Mouse (Mus musculus): ENCODE results near the gene Leo1.
A peak's percentile ranks its signal among the peaks of the same experiment; 100 is the strongest.
"Not testable (repeated sequence)": the region's sequence is repeated elsewhere in the genome, so short reads cannot be mapped to it uniquely, and the experiment has no call there.

The Leo1 gene

DNA sequence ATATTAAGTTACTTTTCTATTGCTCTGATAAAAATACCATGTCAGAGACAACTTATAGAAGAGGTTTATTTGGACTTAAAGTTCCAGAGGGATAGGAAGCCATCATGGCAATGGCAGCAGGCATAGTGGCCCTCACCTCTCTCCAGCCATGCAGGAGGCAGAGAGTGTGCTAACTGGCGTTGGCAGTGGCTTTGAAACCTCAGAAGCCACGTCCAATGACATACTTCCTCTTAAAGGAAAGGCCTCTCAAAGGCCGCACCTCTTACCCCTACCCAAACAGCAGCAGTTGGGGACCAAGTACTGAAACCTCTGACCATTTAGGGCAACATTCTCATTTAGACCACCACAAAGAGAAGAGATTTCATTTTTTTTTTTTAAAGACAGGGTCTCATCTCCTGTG lies 35.9 kb downstream of the Leo1 start:
- no peak for DNase-seq

DNA sequence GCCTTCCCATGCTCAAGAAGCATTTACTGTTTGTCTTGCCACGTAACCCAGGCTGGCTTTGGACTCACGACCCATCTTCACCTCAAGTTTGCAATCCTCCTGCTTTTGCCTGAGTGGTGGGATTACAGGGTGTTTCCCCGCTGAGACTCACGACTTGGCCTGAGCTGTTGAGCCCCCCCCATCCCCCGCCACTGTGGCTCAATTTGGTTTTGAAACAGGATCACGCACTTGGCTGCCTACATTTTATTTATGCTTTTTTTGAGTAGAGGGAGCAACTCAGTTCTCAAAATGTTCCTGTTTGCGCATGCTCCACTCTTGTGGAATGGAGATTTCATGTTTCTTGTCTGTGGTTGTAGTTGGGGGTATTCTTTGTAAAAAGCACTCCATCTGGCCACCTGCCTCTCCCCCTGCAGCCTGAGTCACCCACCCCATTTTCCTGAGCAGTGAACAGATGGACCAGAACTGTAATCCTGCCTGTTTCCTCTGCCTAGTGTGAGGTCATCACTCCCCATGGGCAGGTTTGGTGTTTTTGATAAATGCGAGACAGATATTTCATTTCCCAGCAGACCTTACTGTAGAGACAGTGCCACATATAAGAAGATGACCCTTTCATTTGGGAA lies 37.9 kb downstream of the Leo1 start:
- no peak for DNase-seq

DNA sequence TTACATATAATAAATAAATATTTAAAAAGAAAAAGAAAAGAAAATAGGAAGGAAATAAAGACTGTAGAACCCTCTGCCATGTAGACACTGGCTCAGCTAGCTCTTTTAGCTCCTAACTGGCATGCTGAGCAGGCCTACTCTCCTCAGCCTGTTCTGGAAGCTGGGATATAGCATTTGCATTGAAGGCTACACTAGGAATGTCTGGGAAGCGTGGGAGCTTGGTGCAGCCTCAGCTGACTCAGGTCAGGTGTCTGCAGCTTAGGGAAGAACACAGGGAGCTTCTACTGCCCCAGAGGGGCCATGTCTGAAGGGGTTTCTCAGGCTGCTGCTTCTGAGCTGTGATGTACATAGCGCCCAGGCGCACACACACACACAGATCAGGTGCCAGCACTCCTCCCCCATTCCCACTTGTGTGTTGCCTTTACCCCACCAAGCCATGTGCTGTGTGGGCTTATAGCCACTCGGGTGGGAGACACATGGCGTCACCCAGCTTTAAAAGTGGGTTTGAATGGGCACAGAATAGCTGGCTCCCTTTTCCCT lies 39.3 kb downstream of the Leo1 start:
- no peak for DNase-seq

DNA sequence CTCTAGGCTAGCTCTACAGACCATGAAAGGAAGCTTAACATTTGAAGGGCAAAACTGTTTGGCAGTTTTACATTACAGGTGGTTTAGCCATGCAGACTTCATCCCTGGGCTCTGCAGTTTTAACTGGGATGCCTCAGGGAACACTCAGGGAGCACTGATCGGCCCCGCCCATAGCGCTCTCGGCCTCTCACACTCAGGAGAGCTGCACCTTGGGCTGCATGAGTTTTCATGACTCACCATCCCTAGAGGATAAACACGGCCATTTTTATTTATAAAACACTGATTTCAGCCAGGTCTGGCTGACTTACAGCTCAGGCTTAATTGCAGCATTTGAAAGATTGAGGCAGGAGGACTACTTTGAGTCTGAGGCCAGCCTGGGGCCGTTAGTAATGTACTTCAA lies 43.9 kb downstream of the Leo1 start:
- no peak for DNase-seq

DNA sequence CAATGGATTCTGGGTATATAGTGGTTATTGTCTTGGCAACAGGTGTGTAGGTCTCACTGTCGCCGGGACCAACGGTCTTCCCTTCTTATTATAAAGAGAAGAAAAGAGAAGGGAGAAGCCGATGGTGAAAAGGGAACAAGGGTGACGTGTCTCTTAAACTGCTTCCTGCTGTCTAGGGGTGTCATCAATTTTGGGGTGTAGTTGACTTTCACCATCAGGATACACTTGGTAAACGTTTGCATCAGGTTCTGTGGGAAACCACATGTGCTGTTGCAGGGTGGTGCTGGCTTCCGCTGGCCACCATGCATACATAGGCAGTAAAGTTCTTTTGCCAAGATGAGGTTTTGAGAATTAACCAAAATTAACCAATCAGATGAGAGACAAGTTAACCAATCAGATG lies 46.9 kb downstream of the Leo1 start:
- not testable (repeated sequence) for DNase-seq

DNA sequence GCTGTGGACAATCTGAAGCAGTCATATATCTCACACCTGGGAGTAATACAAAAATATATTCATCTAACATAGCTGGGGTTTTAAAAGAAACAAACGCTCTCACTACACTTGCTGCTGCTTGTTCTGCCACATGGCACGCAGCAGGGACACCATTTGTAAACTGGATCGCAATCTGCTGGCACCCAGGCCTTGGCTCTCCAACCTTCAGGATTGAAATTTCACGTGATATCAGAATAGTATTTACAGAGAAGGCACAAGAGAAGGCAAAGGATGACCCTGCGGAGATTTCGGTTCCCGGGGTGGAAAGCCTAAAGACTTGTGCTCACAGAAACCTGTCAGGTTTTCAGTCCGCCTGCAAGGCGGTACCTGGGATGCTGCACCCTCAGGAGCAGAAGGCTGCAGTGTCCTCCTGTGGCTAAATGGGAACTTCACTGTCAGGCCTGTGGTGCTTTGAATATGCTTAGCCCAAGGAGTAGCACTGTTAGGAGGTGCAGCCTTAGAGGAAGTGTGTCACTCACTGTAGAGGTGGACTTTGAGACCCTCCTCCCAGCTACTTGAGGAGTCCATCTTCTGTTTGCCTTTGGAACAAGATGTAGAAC lies 53.2 kb downstream of the Leo1 start:
- no peak for DNase-seq

DNA sequence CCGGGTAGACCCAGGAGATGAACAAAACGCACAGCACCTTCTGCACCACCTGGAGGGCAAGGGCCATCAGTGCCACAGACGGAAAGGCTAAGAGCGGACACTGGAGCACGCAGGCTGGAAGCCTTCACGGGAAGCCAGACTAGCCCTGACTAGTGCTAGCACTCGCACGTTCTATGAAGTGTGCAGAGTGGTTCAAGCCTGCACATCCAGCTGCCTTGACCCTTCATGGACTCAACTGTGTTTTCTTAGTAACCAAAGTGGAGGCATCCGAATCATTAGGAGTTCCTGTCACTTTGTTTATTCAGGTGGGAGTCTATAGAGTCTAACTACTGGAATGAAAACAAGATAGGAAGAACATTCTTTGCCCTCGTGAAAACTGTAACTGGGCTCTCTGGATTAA lies 54.6 kb downstream of the Leo1 start:
- DNase-seq: no peak

DNA sequence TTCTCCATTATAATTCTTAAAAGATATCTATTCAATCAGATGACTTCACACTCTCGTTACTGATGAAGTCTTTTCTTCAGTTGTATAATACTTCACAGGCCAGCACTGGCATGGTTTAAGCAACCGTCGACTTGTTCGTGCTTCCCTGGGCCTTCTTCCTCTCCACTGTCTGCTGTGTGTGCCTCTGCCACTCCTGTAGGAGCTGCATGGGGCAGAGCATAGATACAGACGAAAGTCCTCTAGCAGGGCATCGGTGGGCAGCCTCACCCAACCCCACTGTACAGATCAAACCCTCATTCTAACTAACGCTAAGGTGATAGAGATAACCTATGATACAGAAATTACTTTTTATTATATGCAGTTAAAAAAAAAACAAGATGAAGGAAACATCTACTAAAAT lies 57.2 kb downstream of the Leo1 start:
- no peak for DNase-seq

DNA sequence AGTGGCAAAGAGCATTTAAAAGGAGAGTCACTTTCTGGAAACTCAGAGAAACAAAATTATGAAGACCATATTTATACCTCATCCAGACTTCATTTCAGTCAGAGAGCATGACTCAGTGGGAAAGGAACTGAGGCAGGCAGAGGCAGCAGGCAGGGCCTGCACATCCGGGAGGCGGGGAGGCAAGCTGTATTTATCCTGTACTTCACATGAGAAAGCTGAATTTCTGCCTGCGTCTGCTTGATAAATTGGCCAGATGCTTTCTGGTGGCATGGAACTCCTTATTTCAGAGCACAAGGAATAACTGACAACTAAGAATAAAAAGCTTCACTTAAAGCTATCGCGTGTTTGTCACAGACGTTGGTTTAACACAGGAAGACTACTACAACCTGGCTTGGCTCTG lies 63.0 kb downstream of the Leo1 start:
- DNase-seq: no peak

DNA sequence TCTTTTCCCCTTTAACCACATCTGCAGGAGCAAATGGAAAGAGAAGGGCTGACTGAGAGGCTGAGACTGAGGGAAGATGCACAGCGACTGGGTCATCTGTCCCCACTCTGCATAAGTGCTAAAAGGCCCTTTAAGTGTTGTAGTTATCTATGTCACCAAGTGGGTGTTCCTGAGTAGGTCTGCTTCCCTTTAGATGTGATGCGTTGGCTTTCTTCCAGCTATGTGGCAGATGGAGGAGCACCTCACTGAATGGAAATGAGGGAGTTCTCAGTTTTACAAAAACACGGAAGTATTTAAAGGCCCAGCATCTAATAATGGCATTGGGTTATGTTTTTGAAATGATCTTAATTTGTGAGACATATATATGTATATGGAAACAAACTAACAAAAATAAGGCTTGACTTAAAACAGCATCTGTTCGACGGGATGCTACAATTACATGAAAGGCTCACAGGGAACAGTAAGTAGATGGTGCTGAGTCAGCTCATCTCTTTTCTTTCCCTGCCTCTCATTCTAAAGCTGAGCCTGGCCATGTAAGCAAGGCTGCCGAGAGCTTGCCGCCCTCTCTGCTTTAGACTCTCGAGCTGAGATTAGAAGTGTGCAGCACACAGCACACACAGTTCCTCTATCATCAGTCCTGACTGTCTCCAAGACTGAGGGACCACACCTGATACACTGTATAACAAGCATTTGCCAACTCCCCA lies 70.1 kb downstream of the Leo1 start:
- DNase-seq: no peak

DNA sequence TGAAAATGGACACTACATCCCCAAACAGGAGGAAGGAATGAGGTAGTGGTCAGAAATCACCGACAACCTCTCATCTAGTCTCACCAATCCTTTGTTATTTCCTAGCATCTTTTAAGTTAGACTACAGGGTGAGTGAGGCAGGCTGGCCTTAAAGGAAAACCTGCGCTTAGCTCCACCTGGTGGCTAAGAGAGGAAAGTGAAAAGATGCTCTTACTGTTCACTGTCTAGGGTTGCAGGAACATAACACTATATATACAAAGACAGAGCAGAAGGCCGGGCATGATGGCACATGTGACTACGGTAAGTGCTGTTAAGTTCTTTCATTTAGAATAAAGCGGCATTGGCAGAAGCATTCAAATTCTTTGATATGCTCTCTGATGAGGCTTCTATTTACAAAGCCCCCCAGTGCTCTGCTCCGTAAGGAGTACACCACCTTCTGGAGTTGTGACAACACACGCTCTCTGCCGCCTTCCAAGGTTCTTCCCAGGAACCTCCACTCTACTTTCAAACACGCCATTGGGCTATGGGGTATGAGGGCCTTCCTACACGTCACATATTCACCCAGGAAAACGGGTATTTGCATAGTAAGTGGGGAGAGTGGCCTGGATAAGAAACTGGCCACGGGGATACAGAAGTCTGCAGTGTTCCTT lies 74.3 kb downstream of the Leo1 start:
- peak; percentile 42 for DNase-seq
